Mouse (Mus musculus) monocyte, adult 5-6 weeks (primary cell): ENCODE results near the gene Phactr2. TPM values are rescaled to one million over a fixed set of nuclear protein-coding genes. Genes with fewer than 3 reads are reported as not detected.

Experiments used
- ATAC-seq: fragments of 153-309, 156-312 bp; replicated peaks from 2 replicates; pipeline ENCODE4 v1.8.0; 2017; ENCODE audit warnings: mild to moderate bottlenecking; ENCODE audit not compliant: low TSS enrichment, insufficient number of reproducible peaks, severe bottlenecking, poor library complexity, low FRiP score
- total RNA-seq: library from RNA; stranded (forward); fragments of 200-1000, 200-491, 200-594 nt; gene quantifications from 3 replicates; pipeline ENCODE4 v1.2.3, GENCODE M21; 2017

Gene Phactr2
- total RNA-seq, 1 experiment from 2014 or later, result 15.6 TPM

- ATAC-seq, result no peak
Observed at GRCm38 (mm10) chr10:13245714-13246113, 228.5 kb downstream of the Phactr2 start.

GRCm38 (mm10) chr10:13244192-13244591 is 230.0 kb downstream of the Phactr2 start:
- no peak for ATAC-seq

- no peak for ATAC-seq
Observed at GRCm38 (mm10) chr10:13240431-13240830, 233.8 kb downstream of the Phactr2 start.

GRCm38 (mm10) chr10:13238188-13238587 is 236.0 kb downstream of the Phactr2 start:
- ATAC-seq, result no peak

GRCm38 (mm10) chr10:13236866-13237265 is 237.3 kb downstream of the Phactr2 start:
- ATAC-seq, result no peak

- ATAC-seq, result no peak
Observed at GRCm38 (mm10) chr10:13234503-13234902, 239.7 kb downstream of the Phactr2 start.

GRCm38 (mm10) chr10:13233941-13234340 is 240.3 kb downstream of the Phactr2 start:
- ATAC-seq, result no peak

- no peak for ATAC-seq
Observed at GRCm38 (mm10) chr10:13233143-13233622, 241.0 kb downstream of the Phactr2 start.

- no peak for ATAC-seq
Observed at GRCm38 (mm10) chr10:13232443-13233142, 241.6 kb downstream of the Phactr2 start.

GRCm38 (mm10) chr10:13230716-13231115 is 243.5 kb downstream of the Phactr2 start:
- no peak for ATAC-seq

GRCm38 (mm10) chr10:13225377-13226063 is 248.7 kb downstream of the Phactr2 start:
- no peak for ATAC-seq

GRCm38 (mm10) chr10:13222135-13222534 is 252.1 kb downstream of the Phactr2 start:
- ATAC-seq, result no peak

- ATAC-seq, result no peak
Observed at GRCm38 (mm10) chr10:13220061-13220460, 254.2 kb downstream of the Phactr2 start.

GRCm38 (mm10) chr10:13213956-13214355 is 260.3 kb downstream of the Phactr2 start:
- ATAC-seq, result no peak

GRCm38 (mm10) chr10:13212829-13213228 is 261.4 kb downstream of the Phactr2 start:
- no peak for ATAC-seq

- no peak for ATAC-seq
Observed at GRCm38 (mm10) chr10:13212326-13212725, 261.9 kb downstream of the Phactr2 start.

GRCm38 (mm10) chr10:13209930-13210637 is 264.1 kb downstream of the Phactr2 start:
- ATAC-seq, result no peak

GRCm38 (mm10) chr10:13209506-13209905 is 264.7 kb downstream of the Phactr2 start:
- ATAC-seq, result no peak

GRCm38 (mm10) chr10:13209061-13209460 is 265.2 kb downstream of the Phactr2 start:
- no peak for ATAC-seq
